Mouse (Mus musculus) urinary bladder, adult 18-20 months (tissue): ENCODE measurements around the gene Ddx24.
"Not testable (repeated sequence)": the region's sequence is repeated elsewhere in the genome, so short reads cannot be mapped to it uniquely, and the experiment has no call there.

ENCODE experiments used
- DNase-seq, 2 experiments: peaks; one replicate each; pipeline ENCODE4 v3.0.0; 2022; ENCODE audit warnings: low spot score in 2 of 2, mixed read lengths in 2 of 2

Ddx24 gene

GRCm38 (mm10) chr12:103425729-103426470 is at the start of gene Ddx24:
TSS of gene Ddx24 (minus strand) at chr12:103425830.
- peak; percentile 89 to 97 for DNase-seq

- DNase-seq, result no peak
These were observed 48.9 kb upstream of the Ddx24 start for GRCm38 (mm10) chr12:103474481-103474880.

GRCm38 (mm10) chr12:103457140-103457539 is 31.5 kb upstream of the Ddx24 start, which contains the start of gene Ifi27l2b:
TSS of gene Ifi27l2b (minus strand) at chr12:103457223.
- DNase-seq, result no peak

- not testable (repeated sequence) for DNase-seq
These were observed 31.1 kb upstream of the Ddx24 start for GRCm38 (mm10) chr12:103456727-103457126.

- DNase-seq, result no peak
These were observed 27.7 kb upstream of the Ddx24 start for GRCm38 (mm10) chr12:103453361-103453760.

GRCm38 (mm10) chr12:103445060-103445459 is 19.4 kb upstream of the Ddx24 start:
- no peak for DNase-seq

- not testable (repeated sequence) for DNase-seq
These were observed 18.6 kb upstream of the Ddx24 start for GRCm38 (mm10) chr12:103444261-103444660.

- DNase-seq, result no peak
These were observed 17.9 kb upstream of the Ddx24 start, which contains the start of gene Ifi27l2a for GRCm38 (mm10) chr12:103443524-103443923. TSS of gene Ifi27l2a (minus strand) at chr12:103443680.

GRCm38 (mm10) chr12:103437601-103438000 is 12.0 kb upstream of the Ddx24 start:
- no peak for DNase-seq

- no peak for DNase-seq
These were observed 9.2 kb upstream of the Ddx24 start for GRCm38 (mm10) chr12:103434861-103435260.

- DNase-seq, result peak in 1 of 2 experiments; percentile 77
These were observed 8.5 kb upstream of the Ddx24 start, which contains the start of gene Ifi27 for GRCm38 (mm10) chr12:103433986-103434731. TSS of gene Ifi27 (plus strand) at chr12:103434211.

- DNase-seq, result no peak
These were observed 7.8 kb upstream of the Ddx24 start for GRCm38 (mm10) chr12:103433430-103433829.

- no peak for DNase-seq
These were observed 1.1 kb upstream of the Ddx24 start for GRCm38 (mm10) chr12:103426710-103427109.

- no peak for DNase-seq
These were observed 458 bp downstream of the Ddx24 start for GRCm38 (mm10) chr12:103425016-103425728.

- DNase-seq, result no peak
These were observed 17.5 kb downstream of the Ddx24 start for GRCm38 (mm10) chr12:103408144-103408543.

- DNase-seq, result no peak
These were observed 17.9 kb downstream of the Ddx24 start, which contains the start of gene 9330161L09Rik for GRCm38 (mm10) chr12:103407720-103408119. TSS of gene 9330161L09Rik (minus strand) at chr12:103407820.

GRCm38 (mm10) chr12:103404131-103404530 is 21.5 kb downstream of the Ddx24 start:
- DNase-seq, result no peak

GRCm38 (mm10) chr12:103396751-103397150 is 28.9 kb downstream of the Ddx24 start:
- no peak for DNase-seq

GRCm38 (mm10) chr12:103395486-103396275 is 29.9 kb downstream of the Ddx24 start:
- DNase-seq, result peak in 1 of 2 experiments; percentile 72

- no peak for DNase-seq
These were observed 32.1 kb downstream of the Ddx24 start for GRCm38 (mm10) chr12:103393528-103393927.

GRCm38 (mm10) chr12:103391098-103391497 is 34.5 kb downstream of the Ddx24 start:
- no peak for DNase-seq
